Mouse (Mus musculus) myocyte (in vitro differentiated cells): ENCODE data around the gene 1700042G07Rik.

Experiments used
- CEBPB ChIP-seq: IDR thresholded peaks from 2 replicates; pipeline ENCODE4 v1.6.1; 2011; ENCODE audit warnings: mild to moderate bottlenecking, moderate library complexity; ENCODE audit not compliant: poor library complexity, insufficient read depth, severe bottlenecking
- E2F4 ChIP-seq: IDR thresholded peaks from one replicate; pipeline ENCODE4 v1.6.1; 2011; ENCODE audit warnings: mild to moderate bottlenecking, control low read depth, moderate library complexity; ENCODE audit not compliant: insufficient read depth
- MAX ChIP-seq: IDR thresholded peaks from one replicate; pipeline ENCODE4 v1.6.1; 2011; ENCODE audit warnings: low read depth, mild to moderate bottlenecking, control low read depth
- MYOD1 ChIP-seq, 3 experiments: IDR thresholded peaks; one replicate each; pipeline ENCODE4 v1.6.1; 2011; ENCODE audit warnings: control low read depth in 2 of 3, low read depth in 2 of 3, mild to moderate bottlenecking in 2 of 3, moderate library complexity in 1 of 3; ENCODE audit not compliant: insufficient read length in 2 of 3, control insufficient read depth in 1 of 3
- MYOG ChIP-seq, 3 experiments: IDR thresholded peaks; one replicate each; pipeline ENCODE4 v1.6.1; 2011; ENCODE audit warnings: control low read depth in 2 of 3, low read depth in 2 of 3, mild to moderate bottlenecking in 2 of 3; ENCODE audit not compliant: insufficient read length in 2 of 3, control insufficient read depth in 1 of 3, insufficient read depth in 1 of 3
- POLR2A ChIP-seq: IDR thresholded peaks from one replicate; pipeline ENCODE4 v1.6.1; 2011; ENCODE audit warnings: low read depth, mild to moderate bottlenecking, control low read depth, moderate library complexity; ENCODE audit not compliant: insufficient read length
- POLR2AphosphoS2 ChIP-seq: IDR thresholded peaks from one replicate; pipeline ENCODE4 v1.6.1; 2011; ENCODE audit warnings: low read depth, control low read depth; ENCODE audit not compliant: insufficient read length
- SRF ChIP-seq: IDR thresholded peaks from one replicate; pipeline ENCODE4 v1.6.1; 2011; ENCODE audit warnings: low read depth; ENCODE audit not compliant: control insufficient read depth, insufficient read length
- TCF12 ChIP-seq: IDR thresholded peaks from one replicate; pipeline ENCODE4 v1.6.1; 2011; ENCODE audit warnings: mild to moderate bottlenecking, control low read depth; ENCODE audit not compliant: poor library complexity, insufficient read depth, severe bottlenecking
- TCF3 ChIP-seq: IDR thresholded peaks from one replicate; pipeline ENCODE4 v1.6.1; 2011; ENCODE audit warnings: low read depth, control low read depth; ENCODE audit not compliant: insufficient read length
- USF1 ChIP-seq: IDR thresholded peaks from one replicate; pipeline ENCODE4 v1.6.1; 2011; ENCODE audit warnings: low read depth, mild to moderate bottlenecking, control low read depth, moderate library complexity

DNA sequence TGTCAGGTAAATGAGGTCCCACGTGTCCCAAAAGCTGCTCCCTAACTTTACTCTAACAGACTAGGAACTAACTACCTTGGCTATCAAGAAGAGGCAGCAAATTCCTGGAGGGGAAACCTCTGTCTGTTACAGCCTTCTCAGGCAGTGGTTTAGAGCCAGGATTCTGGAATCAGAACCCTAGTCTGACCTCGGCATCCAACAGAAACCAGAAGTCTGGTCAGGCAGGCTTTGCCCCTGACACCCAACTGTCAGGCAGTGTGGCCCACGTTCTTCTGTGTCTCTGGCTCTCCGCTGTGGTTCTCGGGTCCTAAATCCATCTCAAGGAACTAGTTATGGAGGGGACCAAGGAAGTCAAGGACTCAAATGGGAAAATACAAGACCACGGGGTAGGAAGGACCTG, 21.9 kb upstream of the 1700042G07Rik start, which contains the start of gene Lurap1:
- TF ChIP-seq MAX (no peak), POLR2A (no peak), TCF12 (no peak), TCF3 (no peak), SRF (no peak), USF1 (no peak), POLR2AphosphoS2 (no peak), MYOG (IDR thresholded peaks at IDR 0.05; ENCODE audit: control insufficient read depth in 1 of 3, insufficient read depth in 1 of 3, insufficient read length in 2 of 3, low read depth in 2 of 3) (no peak), CEBPB (no peak), E2F4 (no peak), MYOD1 (IDR thresholded peaks at IDR 0.05; ENCODE audit: control insufficient read depth in 1 of 3, insufficient read length in 2 of 3, low read depth in 2 of 3) (no peak)
